ENCODE assay signal across 7 mouse cellular contexts in genomic region chr8:13160691-13161090, GRCm38 (mm10). TPM values are rescaled to one million over a fixed set of nuclear protein-coding genes. Genes with fewer than 3 reads are reported as not detected.
DNase-seq lines count a peak whose midpoint lies in the region; ATAC-seq and TF ChIP-seq lines count a peak whose summit lies in the region.

No protein-coding gene starts in this region.

- no peak for TF ChIP-seq CTCF in layer of hippocampus, adult 2 months (conservative IDR thresholded peaks at IDR 0.05)

- no peak for DNase-seq in layer of hippocampus, adult 2 months (ENCODE audit: low spot score in 2 of 2)
- DNase-seq in layer of hippocampus, postnatal 25 days (ENCODE audit: extremely low spot score in 1 of 2, low spot score in 1 of 2), result no peak
- no peak for DNase-seq in cerebellum, adult 9-11 months
- DNase-seq in ovary, postnatal 10 days (ENCODE audit: low spot score), result no peak

- ATAC-seq in embryonic facial prominence, embryonic 13.5 days (ENCODE audit: insufficient number of reproducible peaks, insufficient read depth, low FRiP score, low TSS enrichment, low read depth), result no peak
- no peak for ATAC-seq in limb, embryonic 12.5 days (ENCODE audit: insufficient number of reproducible peaks, insufficient read depth, low FRiP score, low TSS enrichment, low read depth)

- H3K9me3 ChIP-seq in embryonic facial prominence, embryonic 13.5 days, result no peaks in the 10 kb centered on the region
- no peaks in the 10 kb centered on the region for H3K9me3 ChIP-seq in limb, embryonic 12.5 days

- TF ChIP-seq POLR2A in myocyte (IDR thresholded peaks at IDR 0.05; ENCODE audit: insufficient read length, low read depth), result no peak

- no peak overlapping the region for H3ac ChIP-seq in myocyte (ENCODE audit: control insufficient read depth, insufficient read length)

- H3K9ac ChIP-seq in embryonic facial prominence, embryonic 13.5 days, result peak overlapping the region; percentile 98; the same call in 1 of the 2 replicates
- peak overlapping the region; percentile 97; the same call in 1 of the 2 replicates for H3K9ac ChIP-seq in limb, embryonic 12.5 days (replicated peaks)

- peak overlapping the region; percentile 90 for H3K4me2 ChIP-seq in embryonic facial prominence, embryonic 13.5 days
- H3K4me2 ChIP-seq in limb, embryonic 12.5 days, result peak overlapping the region; percentile 92; the same call in 1 of the 2 replicates
- peak overlapping the region; percentile 95 for H3K4me2 ChIP-seq in myocyte (ENCODE audit: low read depth)

- WGBS in embryonic facial prominence, embryonic 13.5 days, result 82% methylated on average over 3 of the region's 3 CpGs
- WGBS in limb, embryonic 12.5 days, result 77% methylated on average over 3 of the region's 3 CpGs

- H3K36me3 ChIP-seq in embryonic facial prominence, embryonic 13.5 days, result peaks cover 3% of the 10 kb centered on the region; the same call in 1 of the 2 replicates
- H3K36me3 ChIP-seq in limb, embryonic 12.5 days, result no peaks in the 10 kb centered on the region
- peaks cover 7% of the 10 kb centered on the region for H3K36me3 ChIP-seq in myocyte (ENCODE audit: control insufficient read depth, insufficient read depth)

- peak overlapping the region; percentile 94; the same call in 1 of the 2 replicates for H3K4me3 ChIP-seq in layer of hippocampus, adult 2 months
- H3K4me3 ChIP-seq in embryonic facial prominence, embryonic 13.5 days, result peak overlapping the region; percentile 100; the same call in 1 of the 2 replicates
- H3K4me3 ChIP-seq in limb, embryonic 12.5 days (replicated peaks), result no peak overlapping the region
- peak overlapping the region; percentile 81 for H3K4me3 ChIP-seq in myocyte

- peaks cover 67% of the 10 kb centered on the region for H3K79me2 ChIP-seq in myocyte (ENCODE audit: control insufficient read depth, insufficient read depth)

- no peaks in the 10 kb centered on the region for H3K27me3 ChIP-seq in embryonic facial prominence, embryonic 13.5 days
- H3K27me3 ChIP-seq in limb, embryonic 12.5 days, result no peaks in the 10 kb centered on the region
- no peaks in the 10 kb centered on the region for H3K27me3 ChIP-seq in myocyte (ENCODE audit: control insufficient read depth, insufficient read depth, insufficient read length)

- peaks cover 12% of the 10 kb centered on the region for H3K4me1 ChIP-seq in embryonic facial prominence, embryonic 13.5 days
- H3K4me1 ChIP-seq in limb, embryonic 12.5 days (replicated peaks), result peaks cover 7% of the 10 kb centered on the region

- H3K27ac ChIP-seq in layer of hippocampus, adult 2 months, result no peak overlapping the region
- H3K27ac ChIP-seq in embryonic facial prominence, embryonic 13.5 days, result no peak overlapping the region
- no peak overlapping the region for H3K27ac ChIP-seq in limb, embryonic 12.5 days

TF ChIP-seq in myocyte, 11 proteins besides CTCF, POLR2A, EP300 and RAD21:
- TF ChIP-seq REST (IDR thresholded peaks at IDR 0.05; ENCODE audit: insufficient read depth, insufficient read length) (no peak), MYOG (IDR thresholded peaks at IDR 0.05; ENCODE audit: control insufficient read depth in 1 of 3, insufficient read depth in 1 of 3, insufficient read length in 2 of 3, low read depth in 2 of 3) (no peak), MYOD1 (IDR thresholded peaks at IDR 0.05; ENCODE audit: control insufficient read depth in 1 of 3, insufficient read length in 2 of 3, low read depth in 2 of 3) (no peak), TCF3 (IDR thresholded peaks at IDR 0.05; ENCODE audit: insufficient read length, low read depth) (no peak), TCF12 (IDR thresholded peaks at IDR 0.05; ENCODE audit: insufficient read depth, poor library complexity, severe bottlenecking) (no peak), POLR2AphosphoS2 (IDR thresholded peaks at IDR 0.05; ENCODE audit: insufficient read length, low read depth) (no peak), USF1 (IDR thresholded peaks at IDR 0.05; ENCODE audit: low read depth) (no peak), CEBPB (IDR thresholded peaks at IDR 0.05; ENCODE audit: insufficient read depth, poor library complexity, severe bottlenecking) (no peak), SRF (IDR thresholded peaks at IDR 0.05; ENCODE audit: control insufficient read depth, insufficient read length, low read depth) (no peak), MAX (IDR thresholded peaks at IDR 0.05; ENCODE audit: low read depth) (no peak), E2F4 (IDR thresholded peaks at IDR 0.05; ENCODE audit: insufficient read depth) (no peak)

RNA-seq across cellular contexts. Expression of gene Lamp1, which starts 1.7 kb away (rescaled TPM):
- total RNA-seq in layer of hippocampus, adult 2 months (2021), result 100 to 1,000 TPM; 241 to 248 TPM
- total RNA-seq in layer of hippocampus, postnatal 25 days (2021), result 100 to 1,000 TPM; 283 to 311 TPM
- polyA plus RNA-seq in embryonic facial prominence, embryonic 13.5 days (2015; fragmentation: Nextera tagmentation; extraction: Ambion mirVana), result 259 and 270 TPM in 2 replicates
- 202 and 207 TPM in 2 replicates for polyA plus RNA-seq in limb, embryonic 12.5 days (2016; fragmentation: Nextera tagmentation; extraction: Ambion mirVana)
- polyA plus RNA-seq in myocyte (2012; fragmentation: generic; extraction: Trizol), result 531 TPM

RNA-seq across cellular contexts. Expression of gene Grtp1, which starts 39.7 kb away (rescaled TPM):
- total RNA-seq in layer of hippocampus, adult 2 months (2021), result 1 to 10 TPM; 4.0 to 4.1 TPM
- total RNA-seq in layer of hippocampus, postnatal 25 days (2021), result 1 to 10 TPM; 5.2 TPM
- 14.3 and 17.3 TPM in 2 replicates for polyA plus RNA-seq in embryonic facial prominence, embryonic 13.5 days (2015; fragmentation: Nextera tagmentation; extraction: Ambion mirVana)
- 14.2 and 14.6 TPM in 2 replicates for polyA plus RNA-seq in limb, embryonic 12.5 days (2016; fragmentation: Nextera tagmentation; extraction: Ambion mirVana)
- polyA plus RNA-seq in myocyte (2012; fragmentation: generic; extraction: Trizol), result 34.4 TPM

RNA-seq across cellular contexts. Expression of gene Cul4a, which starts 55.3 kb away (rescaled TPM):
- 10 to 100 TPM; 60.1 to 60.8 TPM for total RNA-seq in layer of hippocampus, adult 2 months (2021)
- total RNA-seq in layer of hippocampus, postnatal 25 days (2021), result 10 to 100 TPM; 55.8 to 64.4 TPM
- polyA plus RNA-seq in embryonic facial prominence, embryonic 13.5 days (2015; fragmentation: Nextera tagmentation; extraction: Ambion mirVana), result 89.4 and 100 TPM in 2 replicates
- 105 and 114 TPM in 2 replicates for polyA plus RNA-seq in limb, embryonic 12.5 days (2016; fragmentation: Nextera tagmentation; extraction: Ambion mirVana)
- 61.3 TPM for polyA plus RNA-seq in myocyte (2012; fragmentation: generic; extraction: Trizol)

RNA-seq across cellular contexts. Expression of gene Pcid2, which starts 55.4 kb away (rescaled TPM):
- total RNA-seq in layer of hippocampus, adult 2 months (2021), result 10 to 100 TPM; 28.2 to 30.7 TPM
- 10 to 100 TPM; 28.8 to 32.0 TPM for total RNA-seq in layer of hippocampus, postnatal 25 days (2021)
- 48.9 and 50.1 TPM in 2 replicates for polyA plus RNA-seq in embryonic facial prominence, embryonic 13.5 days (2015; fragmentation: Nextera tagmentation; extraction: Ambion mirVana)
- 54.1 and 55.9 TPM in 2 replicates for polyA plus RNA-seq in limb, embryonic 12.5 days (2016; fragmentation: Nextera tagmentation; extraction: Ambion mirVana)
- polyA plus RNA-seq in myocyte (2012; fragmentation: generic; extraction: Trizol), result 19.5 TPM
